Mouse (Mus musculus) CH12.LX (cell line): ENCODE results near the gene Ccdc146. TPM values are rescaled to one million over a fixed set of nuclear protein-coding genes. Genes with fewer than 3 reads are reported as not detected.

Experiments used
- DNase-seq: peaks from one replicate; pipeline ENCODE4 v3.0.0-alpha.2; 2013; ENCODE audit errors: extremely low read depth
- H3K27ac ChIP-seq: 2 replicates; pipeline ENCODE4 v1.5.1; 2012; ENCODE audit warnings: low read depth, mild to moderate bottlenecking, control low read depth, moderate library complexity; ENCODE audit not compliant: insufficient read depth
- H3K27me3 ChIP-seq: replicated peaks from 2 replicates; pipeline ENCODE3; 2012; ENCODE audit warnings: inconsistent platforms
- H3K36me3 ChIP-seq, 2 experiments: replicated peaks in 1 of 2; 2 replicates each; pipeline versions ENCODE3 to v1.6.1; 2012; ENCODE audit warnings: inconsistent platforms in 1 of 2, low read length in 1 of 2, mild to moderate bottlenecking in 1 of 2, mixed read lengths in 1 of 2, moderate library complexity in 1 of 2; ENCODE audit not compliant: control insufficient read depth in 1 of 2, insufficient read depth in 1 of 2
- H3K4me1 ChIP-seq, 2 experiments: 2 replicates each; pipeline ENCODE4 v1.6.1; 2012; ENCODE audit warnings: inconsistent platforms in 1 of 2, moderate library complexity in 1 of 2; ENCODE audit not compliant: insufficient read depth in 2 of 2, control insufficient read depth in 1 of 2
- H3K4me2 ChIP-seq: 2 replicates; pipeline ENCODE4 v1.6.1; 2012; ENCODE audit warnings: low read depth, mild to moderate bottlenecking, control low read depth; ENCODE audit not compliant: poor library complexity, insufficient read depth, severe bottlenecking
- H3K4me3 ChIP-seq, 3 experiments: fragments of 150-350 bp in 1 of 3; sonication (generic) in 1 of 3; replicated peaks in 1 of 3; 2 replicates each; pipeline versions ENCODE3 to v1.5.1; 2011 to 2012; ENCODE audit warnings: low read depth in 2 of 3, low read length in 2 of 3, mild to moderate bottlenecking in 2 of 3, moderate library complexity in 2 of 3, control low read depth in 1 of 3, improper control_type of control experiment in 1 of 3, inconsistent platforms in 1 of 3, mixed read lengths in 1 of 3; ENCODE audit not compliant: poor library complexity in 1 of 3
- H3K79me2 ChIP-seq: replicated peaks from 2 replicates; pipeline ENCODE4 v1.6.1; 2012; ENCODE audit warnings: mild to moderate bottlenecking, moderate library complexity; ENCODE audit not compliant: control insufficient read depth, poor library complexity, insufficient read depth, severe bottlenecking; ENCODE audit errors: extremely low read depth
- H3K9ac ChIP-seq: 2 replicates; pipeline ENCODE4 v1.6.1; 2012; ENCODE audit warnings: low read depth, mild to moderate bottlenecking, control low read depth, moderate library complexity; ENCODE audit not compliant: insufficient read depth
- H3K9me3 ChIP-seq: replicated peaks from 2 replicates; pipeline ENCODE3; 2012; ENCODE audit warnings: low read length, inconsistent platforms, mixed read lengths
- BHLHE40 ChIP-seq: IDR thresholded peaks from 2 replicates; pipeline ENCODE4 v1.6.1; 2011; ENCODE audit warnings: mild to moderate bottlenecking, low read depth, low read length, improper control_type of control experiment
- CHD1 ChIP-seq: IDR thresholded peaks from 2 replicates; pipeline ENCODE4 v1.6.1; 2012; ENCODE audit warnings: low read depth, low read length, improper control_type of control experiment, inconsistent platforms
- CHD2 ChIP-seq: IDR thresholded peaks from 2 replicates; pipeline ENCODE4 v1.6.1; 2011; ENCODE audit warnings: low read length, improper control_type of control experiment
- CTCF ChIP-seq, 2 experiments: IDR thresholded peaks in 1 of 2; conservative IDR thresholded peaks in 1 of 2; 2 replicates each; pipeline ENCODE4 v1.5.1; 2011 to 2012; ENCODE audit warnings: low read depth in 2 of 2, low read length in 2 of 2, improper control_type of control experiment in 1 of 2, inconsistent platforms in 1 of 2, mild to moderate bottlenecking in 1 of 2, moderate library complexity in 1 of 2
- E2F4 ChIP-seq: IDR thresholded peaks from 2 replicates; pipeline ENCODE4 v1.6.1; 2011; ENCODE audit warnings: low read depth, low read length, improper control_type of control experiment; ENCODE audit not compliant: insufficient replicate concordance
- ELF1 ChIP-seq: IDR thresholded peaks from 2 replicates; pipeline ENCODE4 v1.6.1; 2014; ENCODE audit warnings: low read depth, mild to moderate bottlenecking, inconsistent platforms, low read length, improper control_type of control experiment
- EP300 ChIP-seq: IDR thresholded peaks from 2 replicates; pipeline ENCODE4 v1.6.1; 2011; ENCODE audit warnings: low read length, improper control_type of control experiment
- ETS1 ChIP-seq: conservative IDR thresholded peaks from 2 replicates; pipeline ENCODE4 v1.6.1; 2012; ENCODE audit warnings: low read depth, mild to moderate bottlenecking, inconsistent platforms, low read length, improper control_type of control experiment, moderate library complexity
- HCFC1 ChIP-seq: IDR thresholded peaks from 2 replicates; pipeline ENCODE4 v1.6.1; 2012; ENCODE audit warnings: low read depth, mild to moderate bottlenecking, inconsistent platforms, low read length, improper control_type of control experiment
- IRF4 ChIP-seq: IDR thresholded peaks from 2 replicates; pipeline ENCODE4 v1.6.1; 2014; ENCODE audit warnings: low read depth, mild to moderate bottlenecking, inconsistent platforms, low read length, improper control_type of control experiment
- JUND ChIP-seq: conservative IDR thresholded peaks from 2 replicates; pipeline ENCODE4 v1.6.1; 2011; ENCODE audit warnings: low read depth, low read length, improper control_type of control experiment
- MAFK ChIP-seq: IDR thresholded peaks from 2 replicates; pipeline ENCODE4 v1.6.1; 2011; ENCODE audit warnings: low read length, improper control_type of control experiment; ENCODE audit not compliant: insufficient replicate concordance
- MAX ChIP-seq: IDR thresholded peaks from 2 replicates; pipeline ENCODE4 v1.6.1; 2011; ENCODE audit warnings: low read length, improper control_type of control experiment
- MEF2A ChIP-seq: IDR thresholded peaks from 2 replicates; pipeline ENCODE4 v1.6.1; 2014; ENCODE audit warnings: low read depth, mild to moderate bottlenecking, inconsistent platforms, low read length, improper control_type of control experiment, borderline replicate concordance
- MYC ChIP-seq: IDR thresholded peaks from 2 replicates; pipeline ENCODE4 v1.6.1; 2011; ENCODE audit warnings: low read depth, mild to moderate bottlenecking, improper control_type of control experiment, low read length
- NELFE ChIP-seq: IDR thresholded peaks from 2 replicates; pipeline ENCODE4 v1.6.1; 2011; ENCODE audit warnings: low read depth, low read length, improper control_type of control experiment
- NRF1 ChIP-seq: IDR thresholded peaks from 2 replicates; pipeline ENCODE4 v1.6.1; 2014; ENCODE audit warnings: low read depth, mild to moderate bottlenecking, inconsistent platforms, low read length, improper control_type of control experiment, moderate library complexity
- PAX5 ChIP-seq: IDR thresholded peaks from 2 replicates; pipeline ENCODE4 v1.6.1; 2012; ENCODE audit warnings: low read length, inconsistent platforms, mixed read lengths
- POLR2A ChIP-seq: IDR thresholded peaks from 2 replicates; pipeline ENCODE4 v1.6.1; 2011; ENCODE audit warnings: low read depth, mild to moderate bottlenecking, improper control_type of control experiment, low read length
- POLR2AphosphoS2 ChIP-seq: IDR thresholded peaks from 2 replicates; pipeline ENCODE4 v1.6.1; 2011; ENCODE audit warnings: low read depth, low read length, improper control_type of control experiment
- SIN3A ChIP-seq: IDR thresholded peaks from 2 replicates; pipeline ENCODE4 v1.6.1; 2012; ENCODE audit warnings: low read length, improper control_type of control experiment, inconsistent platforms
- SMC3 ChIP-seq: IDR thresholded peaks from 2 replicates; pipeline ENCODE4 v1.6.1; 2011; ENCODE audit warnings: low read depth, low read length, improper control_type of control experiment
- TBP ChIP-seq: conservative IDR thresholded peaks from 2 replicates; pipeline ENCODE4 v1.6.1; 2011; ENCODE audit warnings: low read depth, low read length, improper control_type of control experiment
- TCF12 ChIP-seq: IDR thresholded peaks from 2 replicates; pipeline ENCODE4 v1.6.1; 2014; ENCODE audit warnings: low read depth, mild to moderate bottlenecking, inconsistent platforms, low read length, improper control_type of control experiment
- UBTF ChIP-seq: IDR thresholded peaks from 2 replicates; pipeline ENCODE4 v1.6.1; 2012; ENCODE audit warnings: low read depth, mild to moderate bottlenecking, inconsistent platforms, low read length, improper control_type of control experiment, moderate library complexity
- USF1 ChIP-seq: IDR thresholded peaks from 2 replicates; pipeline ENCODE4 v1.6.1; 2014; ENCODE audit warnings: low read depth, mild to moderate bottlenecking, inconsistent platforms, low read length, improper control_type of control experiment
- USF2 ChIP-seq: conservative IDR thresholded peaks from 2 replicates; pipeline ENCODE4 v1.6.1; 2011; ENCODE audit warnings: low read depth, low read length, improper control_type of control experiment
- ZMIZ1 ChIP-seq: IDR thresholded peaks from 2 replicates; pipeline ENCODE4 v1.6.1; 2012; ENCODE audit warnings: low read depth, mild to moderate bottlenecking, inconsistent platforms, low read length, improper control_type of control experiment
- dilution Hi-C: fragments of 300-500 bp; cut with MboI; formaldehyde crosslinking; loops from 2 replicates; pipeline ENCODE4 v1.14.3; 2020; ENCODE audit warnings: low sequenced_read_pairs; ENCODE audit not compliant: extremely low pct_unique_long_range_greater_than_20kb, extremely low pct_ligation_motif_present
- in situ Hi-C: fragments of 300-500 bp; cut with MboI; formaldehyde crosslinking; loops from 3 replicates; pipeline ENCODE4 v1.14.3; 2019; ENCODE audit warnings: low sequenced_read_pairs, low pct_ligation_motif_present, low pct_unique_long_range_greater_than_20kb, mixed read lengths
- polyA plus RNA-seq: library from polyadenylated mRNA; unstranded; fragments of >175 nt; gene quantifications from 2 replicates; pipeline ENCODE4 v1.2.1, GENCODE M21; 2012; ENCODE audit warnings: low read depth; ENCODE audit not compliant: insufficient read length
- total RNA-seq, 2 experiments: library from RNA; depleted of rRNA; stranded (reverse); fragments of 300-350 nt in 1 of 2; fragments of >200 nt in 1 of 2; gene quantifications; 2 replicates each; pipeline ENCODE4 v1.2.3; 2012 to 2014

The Ccdc146 gene
- total and polyA plus RNA-seq, 3 experiments, result 0.17 to 0.21 TPM; not detected in 1

DNA sequence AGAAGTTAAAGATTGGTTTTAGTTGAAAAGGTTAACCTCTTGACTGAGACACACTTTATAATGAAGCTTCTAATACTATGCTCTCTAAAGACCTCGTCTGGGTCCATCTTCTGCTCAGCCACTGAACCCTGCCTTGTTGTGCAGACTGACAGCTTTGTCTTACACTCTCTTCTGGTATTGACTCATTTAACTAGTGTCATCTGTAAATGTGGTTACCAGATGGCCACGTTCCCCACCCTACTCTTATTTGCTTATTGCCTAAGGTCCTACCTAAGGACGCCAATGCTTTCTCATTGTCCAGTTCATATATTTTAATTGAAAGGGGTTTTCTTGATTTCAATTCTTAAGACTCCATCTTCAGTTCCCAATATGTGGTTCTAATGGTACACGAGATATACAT lies 35.6 kb downstream of the Ccdc146 start (continued):
- no peak for TF ChIP-seq MAX
- 0 out of 2 replicates have a peak, but pooled peaks have one; percentile 50 for TF ChIP-seq MYC
- no peak for TF ChIP-seq ELF1
- no peak for TF ChIP-seq NRF1
- no peak for TF ChIP-seq ZMIZ1
- no peak for TF ChIP-seq POLR2AphosphoS2
- no peak; the same call in 1 of the 2 replicates for TF ChIP-seq SIN3A
- no peak for TF ChIP-seq PAX5
- TF ChIP-seq TBP, result no peak
- no peak for TF ChIP-seq SMC3

DNA sequence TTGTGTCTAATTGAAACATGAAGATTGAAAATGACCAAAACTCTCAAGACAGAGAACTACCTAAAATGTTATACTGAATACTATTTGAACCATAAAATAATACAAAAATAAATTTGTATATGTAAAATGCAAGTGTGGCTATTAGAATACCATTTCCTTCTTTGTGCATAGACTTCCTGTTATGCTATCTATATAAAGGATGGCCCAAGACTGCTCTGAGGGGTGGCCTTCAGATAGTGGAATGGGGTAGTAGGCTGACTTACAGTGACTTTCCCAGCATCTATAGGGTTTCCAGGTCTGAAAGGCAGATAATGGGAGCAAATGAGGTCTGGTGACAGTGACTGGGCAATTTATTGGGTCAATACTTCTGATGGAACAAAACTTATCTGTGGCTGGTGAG lies 37.1 kb downstream of the Ccdc146 start:
- Histone ChIP-seq H3K27me3 (no peaks in the 10 kb centered on the region), H3K4me2 (no peak overlapping the region), H3K4me1 (peaks cover 13 to 47% of the 10 kb centered on the region in 2 experiments; a peak in 3 of 4 replicates), H3K4me3 (no peak overlapping the region), H3K9ac (no peak overlapping the region), H3K79me2 (no peaks in the 10 kb centered on the region), H3K27ac (no peak overlapping the region), H3K9me3 (no peaks in the 10 kb centered on the region), H3K36me3 (no peaks in the 10 kb centered on the region)
- dilution Hi-C loops, result no loop called here
- no peak for TF ChIP-seq MAX
- no peak for TF ChIP-seq UBTF
- no peak for TF ChIP-seq USF2
- no peak for DNase-seq
- in situ Hi-C loops, result no loop called here

DNA sequence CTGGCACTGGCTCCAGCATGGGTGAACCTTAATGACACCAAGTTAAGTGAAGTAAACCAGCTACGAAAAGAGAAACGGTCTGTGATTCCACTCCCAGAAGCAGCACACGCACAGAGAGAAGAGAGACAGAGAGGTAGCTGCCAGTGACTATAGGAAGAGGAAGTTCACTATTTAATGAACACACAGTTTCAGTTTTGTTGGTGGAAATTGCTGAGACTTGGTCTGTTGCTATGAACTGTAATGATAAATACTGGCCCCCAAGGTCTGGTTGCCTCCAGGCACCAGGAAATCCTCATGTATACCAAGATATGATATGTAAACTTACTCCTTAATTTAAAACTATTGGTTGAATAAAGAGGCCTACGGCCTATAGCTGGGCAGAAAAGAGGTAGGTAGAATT lies 38.0 kb downstream of the Ccdc146 start:
- TF ChIP-seq MAFK, result 0 out of 2 replicates have a peak, but pooled peaks have one; percentile 28
- TF ChIP-seq IRF4, result peak; percentile 60
- 0 out of 2 replicates have a peak, but pooled peaks have one; percentile 32 for TF ChIP-seq TCF12
- 0 out of 2 replicates have a peak, but pooled peaks have one; percentile 17 for TF ChIP-seq BHLHE40
- 0 out of 2 replicates have a peak, but pooled peaks have one; percentile 13 for TF ChIP-seq JUND
- no peak for TF ChIP-seq MEF2A
- no peak for TF ChIP-seq SMC3
- TF ChIP-seq MYC, result peak; percentile 64; the same call in 1 of the 2 replicates
- TF ChIP-seq ETS1, result peak; percentile 38; the same call in 1 of the 2 replicates
- peak; percentile 31; the same call in 1 of the 2 replicates for TF ChIP-seq POLR2A
- TF ChIP-seq CTCF (conservative IDR thresholded peaks at IDR 0.05 in 1 of 2, IDR thresholded peaks at IDR 0.05 in 1 of 2; ENCODE audit: low read depth in 2 of 2, low read length in 2 of 2), result no peak
- peak; percentile 35; the same call in 1 of the 2 replicates for TF ChIP-seq HCFC1
- TF ChIP-seq MAX, result peak; percentile 53; the same call in 1 of the 2 replicates
- TF ChIP-seq CHD1, result no peak; the same call in 1 of the 2 replicates
- 0 out of 2 replicates have a peak, but pooled peaks have one; percentile 37 for TF ChIP-seq NELFE
- peak; percentile 29; the same call in 1 of the 2 replicates for TF ChIP-seq ZMIZ1
- TF ChIP-seq EP300, result peak; percentile 56
- 0 out of 2 replicates have a peak, but pooled peaks have one; percentile 39 for TF ChIP-seq E2F4
- TF ChIP-seq CHD2, result no peak
- TF ChIP-seq TBP, result peak; percentile 50; the same call in 1 of the 2 replicates
- TF ChIP-seq ELF1, result peak; percentile 39; the same call in 1 of the 2 replicates
- no peak for TF ChIP-seq USF1
- Histone ChIP-seq H3K4me1 (peaks cover 13 to 47% of the 10 kb centered on the region in 2 experiments; a peak in 3 of 4 replicates), H3K27ac (peak overlapping the region; percentile 49; the same call in 1 of the 2 replicates), H3K27me3 (no peaks in the 10 kb centered on the region), H3K9ac (peak overlapping the region; percentile 67), H3K4me2 (peak overlapping the region; percentile 65), H3K36me3 (no peaks in the 10 kb centered on the region), H3K9me3 (no peaks in the 10 kb centered on the region), H3K79me2 (no peaks in the 10 kb centered on the region), H3K4me3 (no peak overlapping the region)
- dilution Hi-C loops, result no loop called here
- peak; percentile 42 for DNase-seq
- in situ Hi-C loops, result no loop called here
